Mouse (Mus musculus): ENCODE results near the gene Cel.

- no peak for TF ChIP-seq CTCF (IDR thresholded peaks at IDR 0.05; ENCODE audit: insufficient read depth, low read length)
- peak; percentile 25; the same call in 1 of the 2 replicates for TF ChIP-seq POLR2A (IDR thresholded peaks at IDR 0.05; ENCODE audit: borderline replicate concordance, extremely low read depth, low read depth, low read length)
These were observed 28.6 kb downstream of the Cel start for GRCm38 (mm10) chr2:28534436-28535262.
